Mouse (Mus musculus) midbrain, postnatal 0 days (tissue): Measurements from ENCODE around the gene Drd1. TPM values are rescaled to one million over a fixed set of nuclear protein-coding genes. Genes with fewer than 3 reads are reported as not detected.
A peak's percentile ranks its signal among the peaks of the same experiment; 100 is the strongest.

Experiments
- ATAC-seq: fragments of 200-750 bp; cut with Nextera tagmentation; 2 replicates; pipeline ENCODE4 v1.8.0; 2017; ENCODE audit warnings: moderate number of reproducible peaks, mild to moderate bottlenecking, moderate TSS enrichment, moderate library complexity; ENCODE audit not compliant: low FRiP score
- DNase-seq: peaks from one replicate; pipeline ENCODE4 v3.0.0-alpha.2; 2015; ENCODE audit warnings: low spot score
- H3K27ac ChIP-seq: fragments of 300-500 bp; sonication (generic); 2 replicates; pipeline ENCODE4 v1.5.1; 2014; ENCODE audit warnings: low read depth, mild to moderate bottlenecking, low read length, mixed read lengths
- H3K27me3 ChIP-seq: fragments of 300-500 bp; sonication (generic); 2 replicates; pipeline ENCODE4 v1.6.1; 2014; ENCODE audit warnings: low read length, control low read depth, mixed read lengths; ENCODE audit not compliant: insufficient read depth
- H3K36me3 ChIP-seq: fragments of 300-500 bp; sonication (generic); 2 replicates; pipeline ENCODE4 v1.6.1; 2014; ENCODE audit warnings: low read length, control low read depth, mixed read lengths; ENCODE audit not compliant: insufficient read depth
- H3K4me1 ChIP-seq: fragments of 300-500 bp; sonication (generic); 2 replicates; pipeline ENCODE4 v1.6.1; 2014; ENCODE audit warnings: mild to moderate bottlenecking, control low read depth, antibody characterized with exemption, low read length, mixed read lengths; ENCODE audit not compliant: insufficient read depth
- H3K4me2 ChIP-seq: fragments of 300-500 bp; sonication (generic); 2 replicates; pipeline ENCODE4 v1.6.1; 2014; ENCODE audit warnings: low read depth, mild to moderate bottlenecking, low read length, mixed read lengths; ENCODE audit not compliant: poor library complexity, severe bottlenecking
- H3K4me3 ChIP-seq: fragments of 300-500 bp; sonication (generic); 2 replicates; pipeline ENCODE4 v1.5.1; 2014; ENCODE audit warnings: low read depth, mild to moderate bottlenecking, low read length, moderate library complexity
- H3K9ac ChIP-seq: fragments of 300-500 bp; sonication (generic); replicated peaks from 2 replicates; pipeline ENCODE4 v1.6.1; 2014; ENCODE audit warnings: mild to moderate bottlenecking, low read length, moderate library complexity, mixed read lengths; ENCODE audit not compliant: poor library complexity, severe bottlenecking
- H3K9me3 ChIP-seq: fragments of 300-500 bp; sonication (generic); 2 replicates; pipeline ENCODE4 v1.6.1; 2016; ENCODE audit warnings: low read length, control low read depth
- CTCF ChIP-seq: IDR thresholded peaks from 2 replicates; pipeline ENCODE4 v1.5.1; 2016; ENCODE audit warnings: antibody characterized with exemption, mild to moderate bottlenecking
- WGBS: fragments of 180-500 bp; shearing (Covaris S2); extraction: QIAGEN DNeasy Blood & Tissue Kit; methylation state at CpG from one replicate; pipeline ENCODE4 v1.1.7; 2014; 5-methylcytosine and 5-hydroxymethylcytosine counted together
- polyA plus RNA-seq: library from polyadenylated mRNA; unstranded; fragments of >200 nt; fragmentation: Nextera tagmentation; extraction: Ambion mirVana; gene quantifications from 2 replicates; pipeline ENCODE4 v1.2.1, GENCODE M21; 2015
- total RNA-seq: library from RNA; depleted of rRNA; stranded (reverse); fragments of >200 nt; gene quantifications from 2 replicates; pipeline ENCODE4 v1.2.3, GENCODE M21; 2014

The Drd1 gene
- total and polyA plus RNA-seq, 2 experiments from 2014 or later, result 2.1 to 2.4 TPM

GRCm38 (mm10) chr13:54071606-54072331 lies 16.3 kb upstream of the Drd1 start, which contains the start of gene Sfxn1:
Gene Sfxn1, plus strand, starts transcription at chr13:54071869.
- peak within 1 kb of the TSS; percentile 71 for H3K4me3 ChIP-seq
- DNase-seq (peak; percentile 81), ATAC-seq (peak; percentile 87)
- no peaks in the 10 kb centered on the region for H3K9me3 ChIP-seq
- H3K4me1 ChIP-seq, result 0 out of 2 replicates have a peak, but pooled peaks cover 7% of the 10 kb centered on the region
- H3K4me2 ChIP-seq, result peak within 1 kb of the TSS; percentile 74
- WGBS, result under 1% methylated on average over 53 of the region's 74 CpGs
- H3K27ac ChIP-seq, result peak within 1 kb of the TSS; percentile 85
- H3K27me3 ChIP-seq, result no peaks in the 10 kb centered on the region
- no peak for TF ChIP-seq CTCF
- no peaks in the 10 kb centered on the region for H3K36me3 ChIP-seq
- peak within 1 kb of the TSS; percentile 83 for H3K9ac ChIP-seq

GRCm38 (mm10) chr13:54071011-54071410 lies 15.5 kb upstream of the Drd1 start:
- WGBS, result 95% methylated on average over 9 of the region's 9 CpGs

DNA sequence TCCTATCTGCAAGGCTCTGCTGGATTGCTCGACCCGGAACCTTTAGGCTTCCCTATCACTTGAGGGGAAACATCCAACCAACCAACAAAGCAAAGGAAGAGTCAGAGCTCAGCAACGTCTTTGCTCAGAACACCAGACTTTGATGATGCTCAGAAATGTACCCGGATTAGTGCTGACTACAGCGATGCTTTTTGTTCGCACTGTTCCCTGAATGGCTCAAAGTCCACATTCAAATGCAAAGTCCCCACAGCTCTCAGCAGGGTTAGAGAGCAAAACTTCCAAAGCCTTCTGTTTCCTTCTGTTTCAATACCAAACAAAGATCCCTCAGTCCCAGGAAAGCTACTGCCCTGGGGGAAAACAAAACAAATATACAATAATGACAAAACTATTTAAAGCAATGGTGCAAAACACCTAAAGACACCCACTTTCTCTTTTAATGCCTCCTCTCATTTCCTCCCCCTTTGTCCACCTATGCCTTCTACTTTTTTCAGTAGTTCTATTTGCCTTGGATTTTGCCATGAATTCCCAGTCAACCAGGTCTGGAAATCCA lies 12.2 kb upstream of the Drd1 start:
- Histone ChIP-seq H3K27me3 (no peaks in the 10 kb centered on the region), H3K4me3 (no peak overlapping the region), H3K27ac (no peak overlapping the region), H3K36me3 (no peaks in the 10 kb centered on the region), H3K9me3 (no peaks in the 10 kb centered on the region), H3K4me1 (0 out of 2 replicates have a peak, but pooled peaks cover 2% of the 10 kb centered on the region), H3K4me2 (no peak overlapping the region), H3K9ac (no peak overlapping the region)
- ATAC-seq, result no peak
- TF ChIP-seq CTCF, result no peak
- 5% methylated on average over 6 of the region's 6 CpGs for WGBS
- DNase-seq, result peak; percentile 31

More at GRCm38 (mm10) chr13:54071011-54071410, 15.5 kb upstream of the Drd1 start:
- no peak overlapping the region for H3K27ac ChIP-seq
- no peak overlapping the region for H3K9ac ChIP-seq
- ATAC-seq, result no peak
- H3K27me3 ChIP-seq, result no peaks in the 10 kb centered on the region
- no peak overlapping the region for H3K4me2 ChIP-seq
- TF ChIP-seq CTCF, result no peak
- no peaks in the 10 kb centered on the region for H3K9me3 ChIP-seq
- no peaks in the 10 kb centered on the region for H3K36me3 ChIP-seq
- DNase-seq, result no peak
- no peak overlapping the region for H3K4me3 ChIP-seq
- H3K4me1 ChIP-seq, result 0 out of 2 replicates have a peak, but pooled peaks cover 7% of the 10 kb centered on the region

- ATAC-seq, result no peak
- H3K4me2 ChIP-seq, result no peak overlapping the region
- no peak for DNase-seq
- no peaks in the 10 kb centered on the region for H3K36me3 ChIP-seq
- no peak overlapping the region for H3K27ac ChIP-seq
- no peaks in the 10 kb centered on the region for H3K4me1 ChIP-seq
- H3K4me3 ChIP-seq, result no peak overlapping the region
- WGBS, result 90% methylated on average over 3 of the region's 3 CpGs
- H3K27me3 ChIP-seq, result no peaks in the 10 kb centered on the region
- no peaks in the 10 kb centered on the region for H3K9me3 ChIP-seq
- no peak for TF ChIP-seq CTCF
- no peak overlapping the region for H3K9ac ChIP-seq
Measured at GRCm38 (mm10) chr13:54066081-54066746, 10.7 kb upstream of the Drd1 start.

- 2% methylated on average over 3 of the region's 3 CpGs for WGBS
- TF ChIP-seq CTCF, result peak; percentile 83
- H3K27ac ChIP-seq, result no peak overlapping the region
- no peak overlapping the region for H3K4me3 ChIP-seq
- H3K4me1 ChIP-seq, result no peaks in the 10 kb centered on the region
- H3K9ac ChIP-seq, result no peak overlapping the region
- no peak overlapping the region for H3K4me2 ChIP-seq
- DNase-seq (peak; percentile 75), ATAC-seq (no peak)
- no peaks in the 10 kb centered on the region for H3K9me3 ChIP-seq
- H3K27me3 ChIP-seq, result no peaks in the 10 kb centered on the region
- H3K36me3 ChIP-seq, result no peaks in the 10 kb centered on the region
Measured at GRCm38 (mm10) chr13:54063292-54063691, 7.8 kb upstream of the Drd1 start.

DNA sequence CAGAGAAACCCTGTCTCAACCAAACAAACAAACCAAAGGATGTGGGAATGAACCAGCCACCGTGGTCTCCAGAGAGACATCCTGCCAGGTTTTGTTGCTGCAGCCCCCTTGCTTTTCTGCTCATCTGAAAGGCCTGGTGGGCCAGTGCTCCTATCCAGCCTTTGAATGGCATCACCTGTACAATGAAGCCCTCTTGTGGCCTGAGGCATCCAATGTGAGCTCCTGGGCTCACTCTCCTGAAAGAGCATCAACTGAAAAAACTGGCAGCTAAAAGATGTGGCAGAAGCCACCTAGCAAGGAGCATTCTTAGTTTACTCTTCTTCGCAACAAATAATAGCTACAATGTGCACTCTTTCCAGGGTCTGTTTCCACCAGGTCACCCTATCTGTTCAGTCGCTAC lies 6.6 kb upstream of the Drd1 start:
- ATAC-seq (no peak), DNase-seq (no peak)
- H3K4me2 ChIP-seq, result no peak overlapping the region
- H3K36me3 ChIP-seq, result no peaks in the 10 kb centered on the region
- 87% methylated on average over 3 of the region's 3 CpGs for WGBS
- no peaks in the 10 kb centered on the region for H3K27me3 ChIP-seq
- peak; percentile 65 for TF ChIP-seq CTCF
- no peak overlapping the region for H3K4me3 ChIP-seq
- H3K4me1 ChIP-seq, result no peaks in the 10 kb centered on the region
- no peak overlapping the region for H3K9ac ChIP-seq
- H3K27ac ChIP-seq, result no peak overlapping the region
- no peaks in the 10 kb centered on the region for H3K9me3 ChIP-seq
